Mouse (Mus musculus) lung, postnatal 0 days (tissue): ENCODE measurements around the gene Arrb1.

Experiments used
- CTCF ChIP-seq: IDR thresholded peaks from 2 replicates; pipeline ENCODE4 v1.5.1; 2016; ENCODE audit warnings: antibody characterized with exemption, mild to moderate bottlenecking
- EP300 ChIP-seq: IDR thresholded peaks from 2 replicates; pipeline ENCODE4 v1.6.1; 2016; ENCODE audit warnings: antibody characterized with exemption, mild to moderate bottlenecking, control low read depth

DNA sequence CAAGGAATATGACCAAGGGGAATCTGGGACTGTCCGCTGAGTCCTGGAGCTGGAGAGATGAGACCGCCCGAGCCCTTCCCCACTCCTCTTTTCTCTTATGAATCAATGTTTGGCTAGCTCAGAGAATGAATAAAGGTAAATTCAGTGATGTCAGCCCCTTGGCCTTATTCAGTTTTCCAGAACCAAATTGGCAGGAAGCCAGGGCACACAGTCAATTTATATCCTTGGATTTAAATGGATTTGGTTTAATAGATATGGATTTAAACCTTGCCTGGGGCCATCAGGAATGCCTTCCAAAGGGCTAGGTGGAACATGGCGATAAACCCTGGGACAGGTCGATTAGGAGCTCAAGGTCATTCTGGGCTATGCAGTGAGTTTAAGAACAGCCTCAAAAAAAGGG, 45.6 kb upstream of the Arrb1 start:
- no peak for TF ChIP-seq EP300
- no peak for TF ChIP-seq CTCF
